Mouse (Mus musculus) ES-Bruce4 (cell line): ENCODE measurements around the gene Map2k6. TPM values are rescaled to one million over a fixed set of nuclear protein-coding genes. Genes with fewer than 3 reads are reported as not detected.
A peak's percentile ranks its signal among the peaks of the same experiment; 100 is the strongest.

Experiments used
- H3K27ac ChIP-seq: 2 replicates; pipeline ENCODE4 v1.5.1; 2012; ENCODE audit warnings: low read length, inconsistent platforms; ENCODE audit not compliant: insufficient read depth
- H3K27me3 ChIP-seq: 2 replicates; pipeline ENCODE4 v1.6.1; 2012; ENCODE audit warnings: mild to moderate bottlenecking, low read length, inconsistent platforms; ENCODE audit not compliant: control insufficient read depth, poor library complexity, insufficient read depth, severe bottlenecking
- H3K36me3 ChIP-seq: 2 replicates; pipeline ENCODE4 v1.6.1; 2012; ENCODE audit warnings: inconsistent platforms, mild to moderate bottlenecking, low read length, moderate library complexity; ENCODE audit not compliant: control insufficient read depth, poor library complexity, insufficient read depth, severe bottlenecking
- H3K4me1 ChIP-seq: one replicate; pipeline ENCODE4 v1.8.1; 2011; ENCODE audit warnings: low read length; ENCODE audit not compliant: control insufficient read depth, insufficient read depth
- H3K4me3 ChIP-seq: 2 replicates; pipeline ENCODE4 v1.5.1; 2011; ENCODE audit warnings: low read depth, mild to moderate bottlenecking, low read length
- H3K9ac ChIP-seq: 2 replicates; pipeline ENCODE4 v1.6.1; 2012; ENCODE audit warnings: low read depth, mild to moderate bottlenecking, inconsistent platforms; ENCODE audit not compliant: poor library complexity, severe bottlenecking
- H3K9me3 ChIP-seq: replicated peaks from 2 replicates; pipeline ENCODE4 v1.6.1; 2012; ENCODE audit warnings: mild to moderate bottlenecking, low read length, inconsistent platforms; ENCODE audit not compliant: control insufficient read depth, poor library complexity, insufficient read depth, severe bottlenecking
- CTCF ChIP-seq: IDR thresholded peaks from one replicate; pipeline ENCODE4 v1.8.1; 2011; ENCODE audit warnings: low read depth, low read length
- EP300 ChIP-seq: IDR thresholded peaks from 2 replicates; pipeline ENCODE4 v1.6.1; 2011; ENCODE audit warnings: low read depth, low read length; ENCODE audit not compliant: insufficient read depth
- POLR2A ChIP-seq: IDR thresholded peaks from one replicate; pipeline ENCODE4 v1.8.1; 2011; ENCODE audit warnings: low read length; ENCODE audit not compliant: insufficient read depth
- polyA plus RNA-seq: library from polyadenylated mRNA; stranded (reverse); fragments of >200 nt; gene quantifications from 2 replicates; pipeline ENCODE4 v1.2.4, GENCODE M21; 2011; ENCODE audit warnings: low read depth; ENCODE audit not compliant: missing spikeins, insufficient read depth, insufficient read length

Map2k6 gene
- polyA plus RNA-seq, 1 experiment: 10.1 TPM

DNA sequence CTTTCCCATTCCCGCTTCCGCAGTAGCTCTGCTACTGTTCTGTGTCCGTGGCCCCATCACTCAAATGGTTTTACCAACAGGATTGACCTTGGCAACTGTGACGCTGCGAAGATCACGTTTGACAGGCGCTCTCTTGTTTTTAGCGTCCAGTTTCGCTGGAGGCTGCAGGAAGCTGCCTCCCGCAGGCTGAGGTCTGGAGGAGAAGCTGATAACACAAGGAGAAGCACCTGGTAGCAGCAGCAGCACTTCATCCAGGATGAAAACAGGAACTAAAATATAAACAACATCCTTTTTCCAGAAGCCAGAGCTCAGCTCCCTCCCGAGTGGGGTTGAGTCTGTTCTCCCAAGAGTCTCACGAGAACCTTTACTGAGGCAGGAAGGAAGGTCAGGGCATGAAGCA lies 164.3 kb downstream of the Map2k6 start:
- H3K4me1 ChIP-seq: no peaks in the 10 kb centered on the region
- H3K27ac ChIP-seq: no peak overlapping the region
- no peaks in the 10 kb centered on the region for H3K36me3 ChIP-seq
- no peaks in the 10 kb centered on the region for H3K27me3 ChIP-seq
- no peaks in the 10 kb centered on the region for H3K9me3 ChIP-seq
- no peak overlapping the region for H3K4me3 ChIP-seq
- no peak overlapping the region for H3K9ac ChIP-seq
- TF ChIP-seq EP300 (no peak), POLR2A (no peak), CTCF (no peak)

DNA sequence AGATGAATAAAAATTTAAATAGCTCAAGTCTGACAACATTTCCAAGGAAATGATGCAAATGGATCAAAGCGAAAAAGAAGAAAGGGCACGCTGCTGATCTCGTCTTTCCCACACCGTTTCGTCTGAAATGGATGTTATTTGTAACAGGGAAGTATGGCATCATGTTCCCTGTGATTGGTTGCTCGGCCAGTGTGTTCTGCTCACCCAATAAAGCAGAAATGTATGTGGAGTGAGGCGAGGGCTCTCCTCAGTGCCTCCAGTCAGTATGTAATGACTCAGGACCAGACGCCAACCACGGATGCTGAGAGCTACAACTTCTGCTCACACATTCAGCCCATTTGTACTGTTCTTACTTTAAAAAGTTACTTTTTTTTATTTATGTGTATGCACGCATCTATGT lies 164.9 kb downstream of the Map2k6 start:
- no peaks in the 10 kb centered on the region for H3K9me3 ChIP-seq
- H3K4me1 ChIP-seq: no peaks in the 10 kb centered on the region
- H3K4me3 ChIP-seq: no peak overlapping the region
- H3K36me3 ChIP-seq: no peaks in the 10 kb centered on the region
- H3K27ac ChIP-seq: no peak overlapping the region
- no peak overlapping the region for H3K9ac ChIP-seq
- TF ChIP-seq CTCF: no peak
- TF ChIP-seq POLR2A: no peak
- TF ChIP-seq EP300: no peak
- no peaks in the 10 kb centered on the region for H3K27me3 ChIP-seq

DNA sequence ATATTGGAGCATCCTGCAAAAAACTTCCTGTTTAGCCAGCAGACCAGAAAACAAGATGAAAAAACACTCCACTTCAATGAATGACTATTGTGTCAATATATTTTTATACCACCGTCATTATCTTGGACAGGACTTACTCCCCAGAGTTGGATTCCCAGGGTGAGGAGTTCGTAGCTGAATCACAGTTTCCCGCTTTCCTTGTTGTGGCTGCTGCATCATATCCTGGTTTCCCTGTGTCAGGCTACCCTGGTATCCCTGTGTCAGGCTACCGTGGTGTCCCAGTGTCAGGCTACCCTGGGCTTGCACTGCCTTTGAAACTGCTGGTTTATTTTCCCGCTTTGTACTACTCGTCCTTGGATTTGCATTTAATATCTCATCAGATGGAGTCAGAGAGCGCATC lies 167.4 kb downstream of the Map2k6 start:
- no peaks in the 10 kb centered on the region for H3K4me1 ChIP-seq
- H3K9ac ChIP-seq: no peak overlapping the region
- no peaks in the 10 kb centered on the region for H3K36me3 ChIP-seq
- H3K9me3 ChIP-seq: no peaks in the 10 kb centered on the region
- H3K27ac ChIP-seq: no peak overlapping the region
- no peaks in the 10 kb centered on the region for H3K27me3 ChIP-seq
- no peak overlapping the region for H3K4me3 ChIP-seq
- TF ChIP-seq CTCF (no peak), POLR2A (no peak), EP300 (no peak)

DNA sequence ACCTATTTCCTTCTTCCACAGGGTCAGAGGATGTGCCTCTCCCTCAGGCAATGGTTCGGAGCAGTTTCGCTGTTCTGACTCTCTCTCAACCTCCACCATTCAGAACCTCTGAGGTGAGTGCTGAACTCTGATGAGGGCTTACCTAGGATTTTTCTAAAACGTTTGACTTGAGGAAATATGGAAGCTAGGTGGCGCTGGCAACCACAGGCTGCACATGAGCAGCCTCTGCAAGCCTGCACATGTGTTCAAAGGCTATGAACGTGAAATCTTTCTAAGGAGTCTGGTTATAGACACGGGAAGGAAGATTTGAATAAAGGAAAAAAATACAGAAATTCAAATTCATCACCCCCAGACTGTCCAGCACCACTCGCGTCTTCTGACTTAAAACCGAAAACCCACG lies 173.6 kb downstream of the Map2k6 start:
- no peak overlapping the region for H3K9ac ChIP-seq
- no peak overlapping the region for H3K4me3 ChIP-seq
- no peak overlapping the region for H3K27ac ChIP-seq
- H3K9me3 ChIP-seq: no peaks in the 10 kb centered on the region
- H3K27me3 ChIP-seq: no peaks in the 10 kb centered on the region
- H3K4me1 ChIP-seq: no peaks in the 10 kb centered on the region
- H3K36me3 ChIP-seq: no peaks in the 10 kb centered on the region
- TF ChIP-seq CTCF (peak; percentile 63), POLR2A (no peak), EP300 (no peak)

Other genes starting within 250 kb of the Map2k6 start
- not detected in 2 replicates for gene Abca9, start 230.9 kb upstream of the Map2k6 start, polyA plus RNA-seq
- not detected in 2 replicates for gene Abca6, start 147.3 kb upstream of the Map2k6 start, polyA plus RNA-seq
- 3.5 and 4.9 TPM in 2 replicates for gene Abca5, start 61.4 kb upstream of the Map2k6 start, polyA plus RNA-seq